Mouse (Mus musculus) spleen, postnatal 10 days (tissue): ENCODE results near the gene Nt5dc3.

Source experiments
- DNase-seq, 2 experiments: peaks; one replicate each; pipeline ENCODE4 v3.0.0; 2021 to 2022; ENCODE audit warnings: low spot score in 2 of 2

Nt5dc3 gene

DNA sequence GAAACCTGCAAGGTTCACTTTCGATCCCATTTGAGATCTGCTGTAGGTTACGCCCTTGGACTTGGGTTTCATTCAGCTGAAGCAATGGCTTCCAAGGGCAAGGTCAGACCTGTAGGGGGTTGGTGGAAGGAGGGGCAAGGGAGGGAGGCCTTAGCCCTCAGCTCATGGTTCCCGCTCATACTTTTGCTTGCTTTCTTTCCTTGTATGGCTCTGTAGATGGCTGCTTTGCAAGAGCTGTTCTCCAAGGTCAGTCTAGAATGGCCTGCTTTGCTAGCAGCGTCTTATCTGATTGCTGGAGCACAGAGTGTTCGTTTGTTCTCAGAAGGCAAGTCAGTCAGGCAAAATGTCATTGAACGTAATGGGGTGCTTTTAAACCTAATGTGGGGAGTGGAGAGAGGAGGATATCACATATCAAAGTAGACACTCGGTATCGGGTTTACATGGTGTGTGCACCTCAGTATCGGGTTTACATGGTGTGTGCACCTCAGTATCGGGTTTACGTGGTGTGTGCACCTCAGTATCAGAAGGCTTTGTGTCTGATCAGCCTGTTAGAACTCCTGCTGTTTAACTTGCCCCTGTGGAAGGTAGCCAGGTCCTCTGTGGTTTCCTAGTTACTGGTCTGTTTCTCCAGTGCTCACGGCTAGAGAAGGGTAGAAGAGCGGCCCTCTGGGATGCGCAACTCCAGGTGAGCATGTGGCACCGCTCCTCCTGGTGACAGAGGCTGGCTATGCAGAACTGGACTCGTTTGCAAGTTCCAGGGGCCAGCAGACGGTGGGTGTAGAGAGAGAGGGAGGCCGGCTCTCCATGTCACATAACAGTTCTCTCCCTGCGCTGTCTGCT is 35.7 kb downstream of the Nt5dc3 start:
- no peak for DNase-seq

DNA sequence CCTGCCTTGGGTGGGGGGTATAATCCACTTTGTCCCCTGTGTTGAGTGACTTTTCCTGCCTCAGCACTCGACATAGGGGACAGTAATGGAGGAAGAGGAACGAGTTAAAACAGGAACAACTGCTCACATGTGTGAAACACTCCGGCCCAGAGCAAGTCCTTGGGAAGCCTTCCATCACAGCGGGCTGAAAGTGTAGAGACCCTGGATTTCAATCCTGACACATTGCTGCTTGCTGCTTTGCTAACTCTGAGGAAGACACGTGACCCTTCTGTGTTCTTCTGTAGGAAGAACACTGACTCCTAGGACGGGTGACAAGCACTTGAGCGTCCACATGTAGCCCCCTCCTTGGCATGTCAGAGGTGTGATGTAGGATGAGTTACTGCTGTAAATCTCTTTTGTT is 36.3 kb downstream of the Nt5dc3 start:
- no peak for DNase-seq

DNA sequence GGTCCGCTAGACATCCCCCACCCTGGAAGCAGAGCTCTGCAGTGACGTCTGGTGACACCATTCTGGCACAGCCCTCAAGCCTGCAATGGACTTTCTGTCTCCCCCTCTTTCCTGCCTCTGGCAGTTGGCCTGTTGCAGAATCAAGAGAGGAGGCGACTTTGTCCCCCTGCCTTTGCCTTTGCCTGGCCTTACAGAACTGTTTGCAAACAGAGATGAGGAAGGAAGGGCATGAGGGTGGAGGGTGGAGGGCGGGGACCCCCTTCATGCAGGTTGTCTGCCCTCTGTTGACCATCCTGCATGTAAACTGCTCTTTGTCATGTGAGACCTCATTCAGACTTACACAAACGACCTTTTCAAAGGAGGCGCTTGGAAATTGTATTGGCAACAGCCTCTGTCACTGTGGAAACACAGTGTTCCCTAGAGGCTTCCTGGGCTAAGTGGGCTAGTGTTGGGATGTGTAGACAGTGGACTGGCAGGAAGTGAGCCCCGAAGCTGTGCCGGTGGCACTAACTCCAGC is 40.9 kb downstream of the Nt5dc3 start:
- no peak for DNase-seq

DNA sequence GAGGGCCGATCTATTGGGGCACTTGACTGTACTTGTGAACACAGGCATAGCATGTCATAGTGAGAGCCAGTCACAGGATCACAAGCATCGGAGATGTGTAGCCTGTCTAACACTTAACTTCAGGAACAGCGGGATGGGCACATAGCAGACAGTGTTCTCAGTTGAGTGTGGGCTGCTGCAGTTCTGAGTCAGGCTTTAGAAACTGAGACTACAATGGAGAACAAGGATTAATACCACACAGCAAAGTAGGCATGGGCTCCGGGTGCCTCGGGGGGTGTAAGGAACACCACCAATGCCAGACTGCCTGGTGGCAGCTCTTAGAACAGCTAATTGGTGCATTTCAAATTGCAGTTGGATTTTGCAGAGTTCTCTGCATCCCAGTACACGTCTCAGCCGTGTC is 42.2 kb downstream of the Nt5dc3 start:
- no peak for DNase-seq

DNA sequence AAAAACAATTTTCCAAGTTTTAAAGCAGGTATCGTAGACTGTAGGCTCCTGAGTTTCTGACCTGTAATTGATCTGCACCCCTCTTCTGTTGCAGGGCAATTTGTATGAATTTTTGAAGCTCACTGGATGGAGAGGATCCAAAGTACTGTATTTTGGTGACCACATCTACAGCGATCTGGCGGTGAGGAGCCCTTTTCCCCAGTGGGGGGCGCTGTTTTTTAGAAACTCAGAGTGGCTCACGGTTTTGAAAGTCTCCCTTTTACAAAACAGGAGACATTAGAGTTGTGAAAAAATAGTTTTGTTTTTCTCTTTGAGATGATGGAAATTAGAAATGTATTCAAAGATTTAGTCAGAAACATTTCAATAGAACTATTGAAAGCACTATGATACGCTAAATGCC is 45.3 kb downstream of the Nt5dc3 start:
- DNase-seq = no peak

DNA sequence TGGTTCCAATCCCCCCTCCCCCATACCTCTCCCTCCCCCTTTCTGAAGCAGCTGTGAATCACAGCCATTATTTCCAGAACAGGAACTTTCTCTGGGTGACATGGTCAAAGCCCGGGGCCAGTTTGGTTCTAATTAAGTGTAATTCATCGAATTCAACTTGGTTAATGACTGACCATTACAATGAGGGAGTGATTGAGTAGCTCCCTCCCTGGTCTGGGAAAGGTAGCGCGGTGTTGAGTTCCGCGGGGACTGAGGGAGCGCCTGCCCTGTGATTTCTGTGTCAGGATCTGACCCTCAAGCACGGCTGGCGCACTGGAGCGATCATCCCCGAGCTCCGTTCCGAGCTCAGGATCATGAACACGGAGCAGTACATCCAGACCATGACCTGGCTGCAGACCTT is 46.1 kb downstream of the Nt5dc3 start:
- no peak for DNase-seq

DNA sequence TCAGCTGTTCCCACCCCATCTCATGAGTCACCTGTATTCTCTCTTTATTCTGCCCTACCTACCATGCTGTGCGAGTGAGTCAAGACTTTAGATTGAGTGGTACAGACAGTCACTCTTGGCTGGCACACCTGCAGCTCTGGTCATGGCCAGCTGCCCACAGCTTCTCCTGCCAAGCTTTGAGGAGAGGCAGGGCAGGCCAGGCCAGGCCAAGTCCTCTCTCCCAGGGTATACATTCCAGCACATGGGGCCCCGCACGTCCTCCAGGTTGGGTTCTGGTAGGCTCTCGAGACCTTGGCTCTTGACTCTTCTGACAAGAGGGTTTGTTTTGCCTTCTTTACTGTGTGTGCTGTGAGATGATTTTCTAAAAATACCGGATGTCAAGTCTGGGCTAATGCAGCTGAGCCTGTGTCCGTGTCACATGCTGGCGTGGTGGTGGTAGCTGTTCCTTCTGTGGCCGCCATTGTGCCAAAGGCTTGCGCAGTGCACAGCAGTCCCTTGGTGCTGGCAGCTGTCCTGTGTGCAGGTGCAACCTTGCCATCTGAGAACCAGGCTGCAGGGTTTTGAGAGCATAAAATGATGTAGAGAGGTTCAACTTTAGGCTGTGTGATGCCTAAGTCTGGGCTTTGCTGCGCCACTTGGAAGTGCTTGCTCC is 47.2 kb downstream of the Nt5dc3 start:
- DNase-seq = no peak

DNA sequence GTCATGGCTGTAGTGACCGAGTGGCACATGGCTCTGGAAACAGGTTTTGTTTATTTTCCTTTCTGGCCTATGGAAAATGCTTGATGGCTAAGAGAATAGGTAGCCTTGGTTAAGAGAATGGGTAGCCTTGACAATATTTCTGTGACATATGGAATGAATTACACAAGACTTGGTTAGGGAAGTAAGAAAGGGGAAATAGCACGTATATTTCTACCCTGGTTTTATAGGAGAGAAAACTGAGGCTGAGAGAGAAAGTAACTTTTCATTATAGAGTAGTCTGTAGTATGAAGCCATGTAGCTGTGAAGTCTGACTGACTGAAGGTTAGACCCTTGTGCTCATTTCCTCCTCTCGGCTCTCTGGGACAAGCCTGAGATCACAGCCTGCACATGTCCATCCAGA is 48.1 kb downstream of the Nt5dc3 start:
- DNase-seq = no peak

DNA sequence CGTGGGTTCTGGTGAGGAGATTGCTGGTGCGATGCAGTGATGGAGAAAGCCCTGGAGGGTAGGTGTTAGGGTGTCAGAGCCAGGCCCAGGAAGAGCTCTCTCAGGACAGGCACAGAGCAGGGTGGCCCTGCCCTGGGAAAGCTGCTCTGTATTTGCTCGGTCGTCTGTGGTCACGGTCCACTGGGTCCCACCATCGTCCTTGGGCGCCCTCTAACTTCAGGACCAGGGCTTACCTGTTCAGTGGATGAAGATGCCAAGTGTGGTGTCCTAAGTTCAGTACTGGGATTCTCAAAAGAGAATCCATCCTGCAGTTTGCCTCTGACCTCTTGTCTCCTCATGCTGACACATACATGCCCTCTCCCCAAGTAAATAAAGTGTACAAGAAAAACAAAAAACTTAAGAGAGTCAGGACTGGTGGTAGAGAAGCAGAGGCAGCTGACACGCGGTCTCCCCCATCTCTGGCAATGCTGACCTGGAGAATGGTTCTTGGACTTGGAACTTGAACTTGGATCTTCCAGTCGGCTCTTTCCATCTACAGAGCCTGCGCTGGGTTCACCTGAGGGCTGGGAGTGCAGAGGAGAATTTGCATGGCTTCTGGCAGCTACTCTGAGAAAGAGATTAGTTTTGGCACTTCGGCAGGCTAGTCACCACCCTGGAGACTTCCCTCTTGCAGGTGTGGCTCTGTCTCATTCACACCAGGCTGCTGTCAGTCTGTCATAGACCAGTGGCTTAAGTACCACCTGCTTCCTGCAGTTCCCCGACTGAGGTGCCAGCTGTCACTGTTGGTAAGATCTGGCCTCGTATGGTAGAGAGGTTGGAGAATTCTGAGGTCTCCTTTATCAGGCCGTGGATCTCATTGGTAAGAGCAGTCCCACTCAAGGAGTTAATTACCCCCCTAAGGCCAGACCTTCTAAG is 49.7 kb downstream of the Nt5dc3 start:
- peak; percentile 11 to 47 for DNase-seq

DNA sequence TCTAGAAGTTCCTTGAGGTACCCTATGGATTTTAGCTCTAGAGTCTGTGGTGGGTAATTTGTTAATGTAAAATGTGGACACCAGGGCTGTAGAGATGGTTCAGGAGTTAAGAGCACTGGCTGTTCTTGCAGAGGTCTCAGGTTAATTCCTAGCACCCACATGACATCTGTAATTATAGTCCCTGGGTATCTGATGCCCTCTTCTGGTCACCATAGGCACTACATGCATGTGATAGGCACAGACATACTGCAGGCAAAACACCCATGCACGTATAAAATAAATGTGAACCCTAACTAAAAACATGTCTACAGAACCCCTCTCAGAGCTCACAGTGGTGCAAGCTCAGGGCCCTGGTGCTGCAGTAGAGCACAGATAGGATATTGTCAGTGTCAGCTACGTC is 50.7 kb downstream of the Nt5dc3 start:
- no peak for DNase-seq

DNA sequence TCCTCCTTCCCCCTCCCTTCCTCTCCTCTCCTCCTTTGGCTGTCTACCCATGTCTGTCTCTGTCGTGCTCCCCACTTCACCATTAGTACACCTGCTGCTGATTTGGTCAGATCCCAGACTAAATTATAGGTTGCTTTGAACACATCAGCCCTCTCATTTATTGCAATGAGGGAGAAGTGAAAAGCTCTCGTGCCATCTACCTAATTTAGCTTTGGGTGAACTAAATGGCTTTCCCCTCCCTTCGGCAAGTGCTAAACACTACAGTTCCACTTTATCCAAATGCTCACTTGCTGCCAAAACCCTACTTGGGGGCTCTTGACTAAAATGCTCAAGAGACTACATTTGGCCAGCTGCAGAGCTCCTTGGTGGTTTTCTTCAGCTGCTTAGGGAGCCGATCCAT is 58.0 kb downstream of the Nt5dc3 start:
- DNase-seq = no peak

DNA sequence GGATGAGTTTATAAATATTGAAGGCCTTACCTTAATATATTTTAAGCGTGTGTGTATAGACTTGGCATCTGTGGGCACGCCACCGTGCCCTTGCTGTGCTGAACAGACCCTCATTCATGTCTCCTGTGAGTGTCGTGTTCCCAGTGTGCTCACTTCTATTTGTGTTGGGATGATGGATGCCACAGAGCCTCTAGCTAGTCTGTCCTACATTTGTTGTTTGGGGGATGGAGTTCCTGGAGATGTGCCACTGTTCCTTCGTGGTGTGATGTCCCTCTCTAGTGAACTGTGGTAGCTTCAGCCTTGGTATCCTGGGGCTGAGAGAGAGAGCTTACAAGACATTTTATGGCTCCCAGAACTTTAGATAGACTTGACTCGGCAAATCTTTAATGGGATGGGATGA is 60.0 kb downstream of the Nt5dc3 start:
- DNase-seq = no peak

DNA sequence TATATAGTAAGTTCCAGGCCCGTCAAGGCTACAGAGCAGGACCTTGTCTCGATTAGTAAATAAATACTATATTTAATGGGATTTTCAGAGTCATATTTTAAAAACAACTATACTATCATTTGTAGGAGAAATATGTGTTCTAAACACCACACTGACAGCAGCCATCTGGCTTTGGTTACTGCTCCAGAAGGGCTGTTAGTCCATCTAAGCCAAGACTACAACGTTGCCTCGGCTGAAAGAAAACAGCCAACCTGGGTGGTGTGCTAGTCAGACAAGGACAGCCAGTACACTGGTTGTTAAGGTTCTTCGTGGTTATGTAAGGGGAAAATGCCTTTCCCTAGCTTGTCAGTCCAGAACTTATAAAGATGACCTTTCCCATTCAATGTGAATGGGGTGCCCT is 63.9 kb downstream of the Nt5dc3 start:
- DNase-seq = no peak

DNA sequence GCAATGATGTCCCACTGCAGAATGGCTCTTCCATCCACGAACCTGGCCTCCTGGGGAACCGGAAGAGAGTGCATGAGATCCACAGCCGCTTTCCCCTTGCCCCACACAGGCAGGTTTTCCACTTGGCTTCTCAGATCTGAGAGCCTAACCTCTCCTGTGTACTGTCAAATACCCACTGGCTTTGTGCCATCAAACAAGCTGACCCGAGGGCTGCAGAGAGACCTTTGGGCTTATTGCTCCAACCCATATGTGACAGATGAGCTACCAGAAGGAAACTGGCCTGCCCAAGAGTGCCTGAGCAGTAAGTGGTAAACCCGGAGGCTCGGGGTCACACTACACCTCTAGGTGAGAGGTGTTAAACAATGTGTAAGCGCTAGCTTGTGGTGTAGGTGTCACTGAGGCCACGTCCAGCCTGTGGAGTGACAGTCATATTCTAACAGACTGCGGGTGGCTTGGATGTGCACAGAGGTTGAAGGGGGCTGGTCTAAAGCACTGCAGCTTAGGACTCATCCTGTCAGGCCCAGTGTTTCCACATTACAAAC is 68.2 kb downstream of the Nt5dc3 start:
- DNase-seq = no peak

DNA sequence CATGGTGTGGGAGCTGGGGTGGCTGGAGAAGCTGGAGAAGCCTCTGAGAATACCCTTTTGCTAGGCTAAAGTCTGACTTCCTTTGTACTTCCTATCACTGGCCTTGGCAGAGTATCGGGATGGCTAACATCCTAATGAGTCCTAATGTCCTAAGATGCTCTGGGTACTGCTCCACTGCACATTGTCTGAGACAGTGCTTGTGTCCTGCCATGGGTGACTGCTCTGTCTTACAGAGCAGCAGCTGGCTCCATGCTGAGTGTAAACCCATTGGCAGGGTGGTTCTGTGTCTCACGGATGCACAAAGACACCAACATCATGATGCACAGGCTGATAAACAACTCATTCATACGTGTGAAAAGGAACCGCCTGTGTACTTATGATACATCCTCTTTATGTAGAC is 70.3 kb downstream of the Nt5dc3 start:
- DNase-seq = no peak

DNA sequence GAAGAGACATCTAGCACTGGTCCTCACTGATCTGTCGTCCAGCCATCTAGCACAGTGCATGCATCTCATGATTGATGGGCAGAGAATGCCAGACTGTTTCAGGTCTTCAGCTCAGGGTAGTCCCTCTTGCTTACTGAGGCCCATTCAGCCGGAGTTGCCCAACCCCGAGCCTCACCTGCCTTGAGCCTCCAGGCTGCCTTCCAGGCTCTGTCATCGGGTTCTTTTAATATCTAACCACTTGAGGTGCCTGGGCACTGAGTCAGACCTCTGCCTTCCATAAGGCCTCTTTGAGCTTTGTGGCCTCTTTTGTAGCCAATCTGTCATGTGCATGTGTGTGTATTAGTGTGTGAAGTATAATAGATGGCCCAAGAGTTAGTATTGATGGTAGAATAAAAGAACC is 70.7 kb downstream of the Nt5dc3 start:
- no peak for DNase-seq

DNA sequence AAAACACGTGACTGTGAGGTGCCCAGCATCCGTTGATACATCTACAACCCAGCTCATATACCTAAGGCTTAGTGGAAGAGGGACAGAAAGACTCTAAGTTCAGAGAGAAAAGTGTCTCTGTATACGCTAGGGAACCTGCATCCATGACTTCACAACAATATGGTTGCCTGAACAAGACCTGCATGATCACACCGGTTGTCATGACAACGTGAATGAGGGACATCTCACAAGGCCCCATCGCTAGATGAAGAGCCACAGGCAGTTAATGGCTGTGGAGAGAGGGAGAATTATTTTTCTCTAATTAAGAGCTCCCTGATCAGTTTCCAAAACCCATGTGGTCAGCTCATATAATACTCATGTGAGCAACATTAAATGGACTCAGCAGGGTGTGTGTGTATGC is 73.4 kb downstream of the Nt5dc3 start:
- DNase-seq = no peak

DNA sequence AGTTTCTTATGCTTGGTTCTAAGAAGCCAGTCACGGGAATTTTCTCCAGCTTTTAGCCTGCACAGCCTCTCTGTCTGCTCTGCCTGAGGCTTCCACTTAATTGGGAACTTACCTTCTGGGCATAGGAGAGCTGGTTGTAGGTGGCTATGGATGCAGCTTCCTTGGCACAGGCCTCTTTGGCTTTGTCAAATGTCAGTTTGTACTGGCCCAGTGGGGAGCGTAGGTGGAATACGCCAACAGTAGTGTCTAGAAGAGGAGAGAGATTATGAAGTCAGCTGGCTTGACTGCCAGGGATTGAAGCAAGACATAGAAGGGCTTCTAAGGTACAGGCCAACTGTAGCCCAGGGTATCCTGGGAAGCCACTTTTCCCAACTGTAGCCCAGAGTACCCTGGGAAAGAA is 74.6 kb downstream of the Nt5dc3 start:
- DNase-seq = no peak

DNA sequence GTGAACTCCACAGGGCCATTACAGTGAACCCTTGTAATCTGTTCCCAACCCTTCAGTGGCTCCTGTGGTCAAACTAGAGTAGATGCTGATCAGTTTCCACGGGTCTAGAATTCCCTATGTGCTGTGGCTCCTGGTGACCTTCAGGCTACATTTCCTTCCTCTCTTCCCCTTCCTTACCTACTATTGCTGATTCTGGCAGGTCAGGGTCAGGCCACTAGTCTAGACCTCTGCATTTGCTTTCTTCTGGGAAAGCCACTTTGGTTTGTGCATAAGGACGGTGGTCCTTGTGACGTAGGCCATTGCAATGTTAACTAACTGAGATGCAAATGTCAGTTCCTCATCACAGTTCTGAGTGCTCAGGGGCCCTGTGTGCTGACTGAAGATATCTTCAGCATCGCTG is 81.6 kb downstream of the Nt5dc3 start:
- DNase-seq = no peak

DNA sequence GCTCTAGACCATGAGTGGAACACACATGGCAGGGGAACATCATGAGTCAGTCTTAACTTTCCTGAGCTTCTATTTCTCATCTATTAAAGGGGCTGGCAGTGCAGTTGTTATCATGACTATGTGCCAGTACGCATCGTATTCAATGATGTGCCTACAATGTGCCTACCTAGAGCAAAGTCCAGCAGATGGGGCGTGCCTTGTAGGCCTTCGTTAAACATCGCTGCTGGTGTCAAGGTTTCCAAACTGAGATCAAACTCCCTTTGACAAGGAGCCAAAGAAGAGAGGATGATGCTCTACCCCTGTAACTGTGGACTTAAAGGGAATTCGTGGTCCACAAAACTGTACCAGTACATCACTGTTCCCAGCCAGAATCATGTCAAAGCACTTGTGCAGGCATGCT is 83.7 kb downstream of the Nt5dc3 start:
- no peak for DNase-seq

DNA sequence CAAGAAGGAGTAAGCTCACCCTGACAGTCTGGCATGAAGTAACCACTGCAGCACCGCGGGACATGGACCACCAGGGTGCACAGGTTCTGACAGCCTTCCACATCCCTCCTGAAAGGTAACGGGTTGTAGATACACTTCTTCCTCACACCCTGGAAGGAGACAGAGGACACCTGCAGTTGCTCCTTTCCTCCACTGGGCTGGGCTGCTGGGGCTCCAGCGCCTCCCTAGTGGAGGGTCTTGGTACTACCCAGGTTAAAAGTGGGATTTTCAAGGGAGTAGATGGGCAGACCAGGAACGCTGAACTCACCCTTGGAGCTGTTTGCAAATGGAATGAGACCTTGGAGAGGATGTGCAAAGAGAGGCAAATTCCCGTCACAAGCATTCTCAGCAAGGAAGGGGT is 84.6 kb downstream of the Nt5dc3 start:
- no peak for DNase-seq

DNA sequence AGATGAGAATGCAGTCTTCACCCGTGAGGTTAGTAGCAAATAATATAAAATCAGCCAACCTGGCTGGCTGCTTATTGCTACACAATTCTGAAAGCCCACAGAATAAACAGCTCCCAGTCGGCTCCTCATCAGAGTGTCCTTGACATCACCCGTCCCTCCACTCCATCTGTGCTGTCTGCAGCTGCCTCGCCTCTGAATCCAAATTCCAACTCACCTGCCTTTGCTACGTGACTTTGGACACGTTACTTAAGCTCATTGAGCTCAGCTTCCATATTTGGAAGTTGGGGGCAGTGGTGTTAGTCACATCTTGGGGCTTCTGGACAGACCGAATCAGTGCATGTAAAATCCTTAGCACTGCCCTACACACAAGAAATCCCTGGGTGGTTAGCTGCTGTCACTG is 93.3 kb downstream of the Nt5dc3 start:
- no peak for DNase-seq
